Mouse (Mus musculus) heart, adult 2 months (tissue): ENCODE measurements at regions not wholly inside any gene's neighbourhood (a gene's known extent, or its start where the extent isn't known, plus 50 kb on each side); places are given as distances from the start of the nearest gene placed in this dataset.
"Not testable (repeated sequence)": the region's sequence is repeated elsewhere in the genome, so short reads cannot be mapped to it uniquely, and the experiment has no call there.

Source experiments
- DNase-seq, 2 experiments: peaks; one replicate each; pipeline ENCODE4 v3.0.0; 2021
- H3K27ac ChIP-seq: fragments of 200-600 bp; 2 replicates; pipeline ENCODE4 v1.8.1; 2022
- H3K27me3 ChIP-seq: fragments of 200-500 bp; 2 replicates; pipeline ENCODE4 v1.6.1; 2012; ENCODE audit warnings: mild to moderate bottlenecking, low read length, inconsistent platforms, mixed read lengths; ENCODE audit not compliant: control insufficient read depth, insufficient read depth
- H3K36me3 ChIP-seq: fragments of 200-500 bp; 2 replicates; pipeline ENCODE4 v1.6.1; 2012; ENCODE audit warnings: low read length, inconsistent platforms; ENCODE audit not compliant: control insufficient read depth, insufficient read depth
- H3K4me1 ChIP-seq: fragments of 200-500 bp; 2 replicates; pipeline ENCODE4 v1.6.1; 2011; ENCODE audit warnings: low read length; ENCODE audit not compliant: control insufficient read depth, insufficient read depth
- H3K4me3 ChIP-seq: fragments of 200-600 bp; 2 replicates; pipeline ENCODE4 v1.8.1; 2022
- H3K79me2 ChIP-seq: fragments of 200-500 bp; replicated peaks from 2 replicates; pipeline ENCODE4 v1.6.1; 2012; ENCODE audit warnings: mild to moderate bottlenecking, inconsistent platforms, low read length, moderate library complexity, mixed read lengths; ENCODE audit not compliant: control insufficient read depth, insufficient read depth
- H3K9ac ChIP-seq: fragments of 200-500 bp; 2 replicates; pipeline ENCODE4 v1.6.1; 2012; ENCODE audit warnings: low read depth, mild to moderate bottlenecking, control low read depth, inconsistent platforms, low read length, mixed read lengths
- CTCF ChIP-seq: fragments of 200-600 bp; IDR thresholded peaks from 2 replicates; pipeline ENCODE4 v1.8.1; 2022; ENCODE audit warnings: antibody characterized with exemption, mild to moderate bottlenecking, moderate library complexity
- EP300 ChIP-seq: fragments of 200-500 bp; IDR thresholded peaks from 2 replicates; pipeline ENCODE4 v1.6.1; 2011; ENCODE audit warnings: low read depth, low read length, control low read depth; ENCODE audit not compliant: insufficient read depth
- POLR2A ChIP-seq: fragments of 200-500 bp; IDR thresholded peaks from 2 replicates; pipeline ENCODE4 v1.6.1; 2011; ENCODE audit warnings: mild to moderate bottlenecking, low read depth, low read length, control low read depth; ENCODE audit not compliant: insufficient read depth
- WGBS: fragments of 180-500 bp; shearing (Covaris S2); methylation state at CpG from one replicate; pipeline ENCODE4 v1.1.7; 2018; 5-methylcytosine and 5-hydroxymethylcytosine counted together
- intact Hi-C: fragments of 180-260 bp; cut with DNase I; formaldehyde crosslinking; loops from one replicate; pipeline ENCODE4 v1.15.1; 2025

GRCm38 (mm10) chr9:88244492-88244891 lies 82.5 kb upstream of the Nt5e start:
- H3K36me3 ChIP-seq: no peaks in the 10 kb centered on the region
- intact Hi-C loops: loop anchor here (5.0 kb wide), 1 partner anchor 303 kb away; the partner anchor contains the start of gene Zfp949
- no peak for DNase-seq
- 73% methylated on average over 3 of the region's 3 CpGs for WGBS
- H3K79me2 ChIP-seq: no peaks in the 10 kb centered on the region
- H3K4me1 ChIP-seq: peaks cover 1% of the 10 kb centered on the region; the same call in 1 of the 2 replicates
- no peak overlapping the region for H3K4me3 ChIP-seq
- TF ChIP-seq EP300 (no peak), POLR2A (no peak), CTCF (no peak)
- no peaks in the 10 kb centered on the region for H3K27me3 ChIP-seq
- no peak overlapping the region for H3K27ac ChIP-seq
- no peak overlapping the region for H3K9ac ChIP-seq

DNA sequence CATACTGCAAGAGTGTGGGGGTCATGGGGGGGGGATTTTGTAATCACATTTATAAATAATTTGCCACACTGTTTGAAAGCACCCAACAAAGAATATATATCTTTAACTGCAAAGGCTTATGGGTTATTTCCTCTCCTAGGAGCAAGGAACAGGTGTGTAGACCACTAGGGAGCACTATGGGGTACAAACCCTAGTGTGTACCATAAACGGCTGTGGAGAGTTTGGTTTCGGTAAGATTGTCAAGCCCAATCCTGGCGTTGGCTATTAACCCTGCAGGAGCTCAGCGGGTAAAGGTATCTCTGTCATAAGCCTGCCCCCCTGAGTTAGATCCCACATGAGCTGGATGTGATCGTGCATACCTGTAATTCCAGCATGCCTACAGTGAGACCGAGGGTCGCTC lies 71.0 kb upstream of the Nt5e start:
- Histone ChIP-seq H3K4me1 (no peaks in the 10 kb centered on the region), H3K79me2 (no peaks in the 10 kb centered on the region), H3K27ac (no peak overlapping the region), H3K36me3 (no peaks in the 10 kb centered on the region), H3K4me3 (no peak overlapping the region), H3K9ac (no peak overlapping the region), H3K27me3 (no peaks in the 10 kb centered on the region)
- DNase-seq: no peak
- WGBS: 69% methylated on average over 7 of the region's 7 CpGs
- intact Hi-C loops: no loop called here
- no peak for TF ChIP-seq CTCF
- TF ChIP-seq EP300: no peak
- TF ChIP-seq POLR2A: no peak

- whole genome bisulfite sequencing: 52% methylated on average over 4 of the region's 4 CpGs
- TF ChIP-seq POLR2A (no peak), EP300 (0 out of 2 replicates have a peak, but pooled peaks have one; percentile 54), CTCF (no peak)
- peak; percentile 67 to 76 for DNase-seq
- H3K36me3 ChIP-seq: no peaks in the 10 kb centered on the region
- H3K9ac ChIP-seq: no peak overlapping the region
- no peaks in the 10 kb centered on the region for H3K79me2 ChIP-seq
- no peaks in the 10 kb centered on the region for H3K4me1 ChIP-seq
- intact Hi-C loops: no loop called here
- no peak overlapping the region for H3K27ac ChIP-seq
- H3K27me3 ChIP-seq: no peaks in the 10 kb centered on the region
- H3K4me3 ChIP-seq: no peak overlapping the region
Measured at GRCm38 (mm10) chr9:88259627-88260026, 67.4 kb upstream of the Nt5e start.

DNA sequence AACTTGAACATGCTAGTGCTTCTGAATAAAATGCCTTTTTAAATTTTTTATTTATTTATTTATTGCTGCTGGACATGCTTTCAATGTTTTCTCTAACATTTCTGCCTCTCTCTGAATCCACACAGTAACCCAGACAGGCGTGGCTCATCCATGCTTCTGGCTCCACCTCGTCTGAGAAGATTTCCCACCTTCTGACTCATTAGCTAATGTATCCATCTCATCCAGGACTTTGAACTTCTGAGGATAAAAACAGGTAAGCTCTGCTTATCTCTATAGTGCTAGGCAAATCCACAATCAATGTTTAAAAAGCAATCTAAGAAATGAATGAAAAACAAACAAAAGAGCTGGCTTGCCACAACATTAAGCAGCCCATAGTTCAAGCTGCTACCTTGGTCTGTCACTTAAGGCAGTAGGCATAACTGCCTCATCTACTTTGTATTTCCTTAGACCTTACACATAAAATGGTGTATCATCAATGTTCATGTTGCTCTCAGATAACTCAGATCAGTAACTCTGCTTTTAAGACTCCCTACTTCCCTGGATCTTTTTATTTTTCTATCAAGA lies 66.8 kb upstream of the Nt5e start:
- H3K4me1 ChIP-seq: no peaks in the 10 kb centered on the region
- intact Hi-C loops: no loop called here
- no peak for TF ChIP-seq CTCF
- TF ChIP-seq POLR2A: no peak
- no peak for TF ChIP-seq EP300
- no peak overlapping the region for H3K27ac ChIP-seq
- 69% methylated on average over 2 of the region's 2 CpGs for WGBS
- H3K36me3 ChIP-seq: no peaks in the 10 kb centered on the region
- no peak for DNase-seq
- no peaks in the 10 kb centered on the region for H3K79me2 ChIP-seq
- H3K27me3 ChIP-seq: no peaks in the 10 kb centered on the region
- no peak overlapping the region for H3K9ac ChIP-seq
- no peak overlapping the region for H3K4me3 ChIP-seq

- intact Hi-C loops: no loop called here
- Histone ChIP-seq H3K27ac (no peak overlapping the region), H3K4me1 (no peaks in the 10 kb centered on the region), H3K36me3 (no peaks in the 10 kb centered on the region), H3K9ac (no peak overlapping the region), H3K4me3 (no peak overlapping the region), H3K79me2 (no peaks in the 10 kb centered on the region), H3K27me3 (no peaks in the 10 kb centered on the region)
- DNase-seq: no peak
- TF ChIP-seq CTCF: no peak
- TF ChIP-seq EP300: no peak
- no peak for TF ChIP-seq POLR2A
- WGBS: 72% methylated on average over 3 of the region's 3 CpGs
Measured at GRCm38 (mm10) chr9:88262461-88262860, 64.5 kb upstream of the Nt5e start.

DNA sequence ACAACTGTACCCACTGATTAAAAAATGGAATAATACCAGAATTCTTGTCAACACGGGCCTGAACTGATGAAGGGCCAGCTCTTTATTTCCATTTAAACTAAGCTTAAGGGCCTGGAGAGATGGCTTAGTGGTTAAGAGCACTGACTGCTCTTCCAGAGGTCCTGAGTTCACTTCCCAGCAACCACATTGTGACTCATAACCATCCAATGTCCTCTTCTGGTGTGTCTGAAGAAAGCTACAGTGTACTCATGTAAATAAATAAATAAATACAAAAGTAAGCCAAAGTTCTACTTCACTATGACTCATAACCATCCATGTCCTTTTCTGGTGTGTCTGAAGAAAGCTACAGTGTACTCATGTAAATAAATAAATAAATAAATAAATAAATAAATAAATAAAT lies 60.7 kb upstream of the Nt5e start:
- H3K9ac ChIP-seq, DNase-seq, intact Hi-C loops, H3K4me3 ChIP-seq, H3K4me1 ChIP-seq, H3K27me3 ChIP-seq, H3K79me2 ChIP-seq, H3K36me3 ChIP-seq, H3K27ac ChIP-seq: not testable (repeated sequence)
- WGBS: 79% methylated on average over 1 of the region's 1 CpGs
